ENCODE assay signal across 8 mouse cellular contexts in genomic region chr2:121413387-121414042, GRCm38 (mm10). TPM values are rescaled to one million over a fixed set of nuclear protein-coding genes. Genes with fewer than 3 reads are reported as not detected.
DNase-seq lines count a peak whose midpoint lies in the region; ATAC-seq and TF ChIP-seq lines count a peak whose summit lies in the region.

Gene Pdia3, plus strand, starts transcription at chr2:121413775.
Gene Catsper2, minus strand, starts transcription at chr2:121413792.

- peaks cover 3 to 6% of the 10 kb centered on the region in 2 experiments; a peak in 3 of 4 replicates for H3K4me1 ChIP-seq in ES-E14 (ENCODE audit: control insufficient read depth in 2 of 2, insufficient read depth in 2 of 2, low read length in 2 of 2, poor library complexity in 1 of 2)
- H3K4me1 ChIP-seq in forebrain, embryonic 15.5 days: peaks cover 31% of the 10 kb centered on the region
- peaks cover 4% of the 10 kb centered on the region; the same call in 1 of the 2 replicates for H3K4me1 ChIP-seq in lung, embryonic 14.5 days (ENCODE audit: insufficient read depth)
- 0 out of 2 replicates have a peak, but pooled peaks cover 2% of the 10 kb centered on the region for H3K4me1 ChIP-seq in olfactory bulb, adult 2 months (ENCODE audit: control insufficient read depth, insufficient read depth, low read length)
- H3K4me1 ChIP-seq in thymus, adult 2 months (replicated peaks; ENCODE audit: control insufficient read depth, insufficient read depth, low read length): peaks cover 7% of the 10 kb centered on the region

- H3K9ac ChIP-seq in ES-E14 (ENCODE audit: insufficient read depth, low read depth, low read length, poor library complexity, severe bottlenecking): peak within 1 kb of the TSS; percentile 99
- H3K9ac ChIP-seq in forebrain, embryonic 15.5 days (replicated peaks): peak within 1 kb of the TSS; percentile 97
- peak within 1 kb of the TSS; percentile 100 for H3K9ac ChIP-seq in lung, embryonic 14.5 days

- H3K4me3 ChIP-seq in ES-E14 (ENCODE audit: insufficient read depth in 1 of 2, low read depth in 1 of 2, low read length in 2 of 2, poor library complexity in 1 of 2, severe bottlenecking in 1 of 2): peak within 1 kb of the TSS; percentile 90 to 99
- H3K4me3 ChIP-seq in forebrain, embryonic 15.5 days: peak within 1 kb of the TSS; percentile 91
- peak within 1 kb of the TSS; percentile 100 for H3K4me3 ChIP-seq in layer of hippocampus, adult 2 months
- H3K4me3 ChIP-seq in lung, embryonic 14.5 days (ENCODE audit: low read depth, low read length): peak within 1 kb of the TSS; percentile 99
- H3K4me3 ChIP-seq in olfactory bulb, adult 2 months (ENCODE audit: insufficient read depth, low read depth, low read length): peak within 1 kb of the TSS; percentile 99
- H3K4me3 ChIP-seq in thymus, adult 2 months (ENCODE audit: control insufficient read depth, insufficient read depth, low read length): peak within 1 kb of the TSS; percentile 87

- TF ChIP-seq POLR2A in olfactory bulb, adult 2 months (IDR thresholded peaks at IDR 0.05; ENCODE audit: insufficient read depth, low read depth, low read length): peak; percentile 96
- peak; percentile 97 for TF ChIP-seq POLR2A in thymus, adult 2 months (IDR thresholded peaks at IDR 0.05; ENCODE audit: control insufficient read depth, extremely low read depth, insufficient read depth, low read length, poor library complexity)

- ATAC-seq in forebrain, embryonic 15.5 days (replicated peaks): peak; percentile 100
- peak; percentile 99 for ATAC-seq in lung, embryonic 14.5 days (ENCODE audit: insufficient read depth)

- H3K27me3 ChIP-seq in forebrain, embryonic 15.5 days: no peaks in the 10 kb centered on the region
- H3K27me3 ChIP-seq in lung, embryonic 14.5 days (ENCODE audit: insufficient read depth, low read length): no peaks in the 10 kb centered on the region
- H3K27me3 ChIP-seq in thymus, adult 2 months (ENCODE audit: control insufficient read depth, insufficient read depth, low read length): no peaks in the 10 kb centered on the region

- peak; percentile 56 for TF ChIP-seq CTCF in layer of hippocampus, adult 2 months (conservative IDR thresholded peaks at IDR 0.05)
- TF ChIP-seq CTCF in lung, embryonic 14.5 days (IDR thresholded peaks at IDR 0.05; ENCODE audit: low read depth): peak; percentile 52
- no peak for TF ChIP-seq CTCF in olfactory bulb, adult 2 months (IDR thresholded peaks at IDR 0.05; ENCODE audit: insufficient read depth, low read depth, low read length)
- peak; percentile 49; the same call in 1 of the 2 replicates for TF ChIP-seq CTCF in thymus, adult 2 months (IDR thresholded peaks at IDR 0.05; ENCODE audit: borderline replicate concordance, control insufficient read depth, extremely low read depth, insufficient read depth, low read length, poor library complexity)

- H3K9me3 ChIP-seq in ES-E14 (ENCODE audit: control insufficient read depth, insufficient read depth, low read depth, low read length): no peaks in the 10 kb centered on the region
- H3K9me3 ChIP-seq in forebrain, embryonic 15.5 days: no peaks in the 10 kb centered on the region
- no peaks in the 10 kb centered on the region for H3K9me3 ChIP-seq in lung, embryonic 14.5 days (ENCODE audit: low read depth, low read length)

- H3K27ac ChIP-seq in ES-E14 (ENCODE audit: insufficient read depth, low read depth, low read length, poor library complexity, severe bottlenecking): peak within 1 kb of the TSS; percentile 94
- peak within 1 kb of the TSS; percentile 97 for H3K27ac ChIP-seq in forebrain, embryonic 15.5 days (replicated peaks)
- peak within 1 kb of the TSS; percentile 98 for H3K27ac ChIP-seq in layer of hippocampus, adult 2 months
- peak within 1 kb of the TSS; percentile 99 for H3K27ac ChIP-seq in lung, embryonic 14.5 days (ENCODE audit: low read depth)
- peak within 1 kb of the TSS; percentile 93 for H3K27ac ChIP-seq in olfactory bulb, adult 2 months (ENCODE audit: insufficient read depth, low read depth, low read length)
- peak within 1 kb of the TSS; percentile 62 for H3K27ac ChIP-seq in thymus, adult 2 months (ENCODE audit: control insufficient read depth, insufficient read depth, low read length)

- in situ Hi-C loops in ES-E14 (cut with MboI; ENCODE audit: low sequenced_read_pairs in 2 of 2, unreplicated experiment in 2 of 2): no loop called here

- intact Hi-C loops in heart, postnatal 25 days (cut with DNase I): no loop called here

- H3K36me3 ChIP-seq in ES-E14 (ENCODE audit: control insufficient read depth, insufficient read depth, low read length, poor library complexity, severe bottlenecking): peaks cover 5% of the 10 kb centered on the region
- H3K36me3 ChIP-seq in forebrain, embryonic 15.5 days: peaks cover 8% of the 10 kb centered on the region
- H3K36me3 ChIP-seq in lung, embryonic 14.5 days (ENCODE audit: insufficient read depth): peaks cover 25% of the 10 kb centered on the region
- peaks cover 2% of the 10 kb centered on the region; the same call in 1 of the 2 replicates for H3K36me3 ChIP-seq in thymus, adult 2 months (ENCODE audit: control insufficient read depth, insufficient read depth, low read length)

- 0% methylated on average over 64 of the region's 68 CpGs for WGBS in forebrain, embryonic 15.5 days
- under 1% methylated on average over 65 of the region's 68 CpGs for WGBS in lung, embryonic 14.5 days
- under 1% methylated on average over 68 of the region's 68 CpGs for WGBS in olfactory bulb, adult 2 months
- under 1% methylated on average over 68 of the region's 68 CpGs for WGBS in thymus, adult 2 months

- H3K4me2 ChIP-seq in forebrain, embryonic 15.5 days (replicated peaks): peak within 1 kb of the TSS; percentile 70
- peak within 1 kb of the TSS; percentile 78 for H3K4me2 ChIP-seq in lung, embryonic 14.5 days

- peak; percentile 86 for DNase-seq in ES-E14 (ENCODE audit: low read depth, low spot score)
- peak; percentile 95 for DNase-seq in cerebellum, adult 11-12 months
- DNase-seq in heart, postnatal 25 days (ENCODE audit: low spot score): peak; percentile 96
- DNase-seq in layer of hippocampus, adult 2 months (ENCODE audit: low spot score in 2 of 2): peak; percentile 95 to 96
- peak; percentile 98 for DNase-seq in lung, embryonic 14.5 days
- peak; percentile 95 for DNase-seq in thymus, adult 2 months

TF ChIP-seq in ES-E14, 5 proteins besides CTCF, POLR2A, EP300 and RAD21:
- no peak for TF ChIP-seq ZC3H11A (IDR thresholded peaks at IDR 0.05; ENCODE audit: borderline replicate concordance, low read depth, low read length)
- TF ChIP-seq HCFC1 (IDR thresholded peaks at IDR 0.05; ENCODE audit: borderline replicate concordance, insufficient read depth, low read length): peak; percentile 41
- TF ChIP-seq ZNF384 (IDR thresholded peaks at IDR 0.05; ENCODE audit: low read depth, low read length): no peak
- TF ChIP-seq MAFK (IDR thresholded peaks at IDR 0.05; ENCODE audit: insufficient read depth, low read depth, low read length): no peak
- TF ChIP-seq CHD2 (IDR thresholded peaks at IDR 0.05; ENCODE audit: low read depth, low read length): no peak

RNA-seq across cellular contexts. Expression of gene Pdia3, which starts in this region (rescaled TPM):
- 209 and 251 TPM in 2 replicates for total RNA-seq in ES-E14 (2012; rRNA removed)
- 311 and 322 TPM in 2 replicates for polyA plus RNA-seq in forebrain, embryonic 15.5 days (2015; fragmentation: Nextera tagmentation; extraction: Ambion mirVana)
- total RNA-seq in heart, postnatal 25 days (2021): 100 to 1,000 TPM; 146 to 167 TPM
- 100 to 1,000 TPM; 170 to 193 TPM for total RNA-seq in layer of hippocampus, adult 2 months (2021)
- 628 and 649 TPM in 2 replicates for polyA plus RNA-seq in lung, embryonic 14.5 days (2014; fragmentation: Nextera tagmentation; extraction: Ambion mirVana)
- 166 and 331 TPM in 2 replicates for polyA plus RNA-seq in olfactory bulb, adult 2 months (2012; ENCODE audit: insufficient read depth, insufficient read length, low replicate concordance, missing spikeins)
- 550 and 817 TPM in 2 replicates for polyA plus RNA-seq in thymus, adult 2 months (2012; rRNA removed)

RNA-seq across cellular contexts. Expression of gene Catsper2, which starts in this region (rescaled TPM):
- total RNA-seq in ES-E14 (2012; rRNA removed): 3.3 and 3.7 TPM in 2 replicates
- polyA plus RNA-seq in forebrain, embryonic 15.5 days (2015; fragmentation: Nextera tagmentation; extraction: Ambion mirVana): 3.8 and 4.2 TPM in 2 replicates
- total RNA-seq in heart, postnatal 25 days (2021): 1 to 10 TPM; 2.3 to 2.9 TPM
- 1 to 10 TPM; 5.3 TPM for total RNA-seq in layer of hippocampus, adult 2 months (2021)
- polyA plus RNA-seq in lung, embryonic 14.5 days (2014; fragmentation: Nextera tagmentation; extraction: Ambion mirVana): 2.0 and 2.6 TPM in 2 replicates
- not detected in 2 replicates for polyA plus RNA-seq in olfactory bulb, adult 2 months (2012; ENCODE audit: insufficient read depth, insufficient read length, low replicate concordance, missing spikeins)
- 2.1 and 2.6 TPM in 2 replicates for polyA plus RNA-seq in thymus, adult 2 months (2012; rRNA removed)

Comparison
In these comparisons a context has a peak if more than half of its experiments do, and no peak if none do; other contexts are left out.
1. Peak in every context shown above with its lines: DNase-seq, ATAC-seq, H3K4me3 ChIP-seq and H3K27ac ChIP-seq.